Mouse (Mus musculus): ENCODE data around the gene Pax6. TPM values are rescaled to one million over a fixed set of nuclear protein-coding genes. Genes with fewer than 3 reads are reported as not detected.

The Pax6 gene
- total RNA-seq, 2 experiments from 2014 or later = 0.35 TPM; not detected in 1

- no peak for DNase-seq
- intact Hi-C loops (cut with DNase I; ENCODE audit: low total_unique reads) = no loop called here
Measured at GRCm38 (mm10) chr2:105680999-105681710, 12.5 kb downstream of the Pax6 start.

GRCm38 (mm10) chr2:105682011-105682501, 13.4 kb downstream of the Pax6 start:
- intact Hi-C loops (cut with DNase I; ENCODE audit: low total_unique reads) = no loop called here
- DNase-seq = no peak

- no peak for DNase-seq
- intact Hi-C loops (cut with DNase I; ENCODE audit: low total_unique reads) = no loop called here
Measured at GRCm38 (mm10) chr2:105682634-105683351, 14.1 kb downstream of the Pax6 start.

GRCm38 (mm10) chr2:105683771-105684410, 15.2 kb downstream of the Pax6 start:
- intact Hi-C loops (cut with DNase I; ENCODE audit: low total_unique reads) = no loop called here
- DNase-seq = no peak

GRCm38 (mm10) chr2:105684991-105685650, 16.4 kb downstream of the Pax6 start:
- intact Hi-C loops (cut with DNase I; ENCODE audit: low total_unique reads) = no loop called here
- no peak for DNase-seq

- intact Hi-C loops (cut with DNase I; ENCODE audit: low total_unique reads) = no loop called here
- no peak for DNase-seq
Measured at GRCm38 (mm10) chr2:105685651-105686050, 17.0 kb downstream of the Pax6 start.

GRCm38 (mm10) chr2:105686363-105687316, 17.9 kb downstream of the Pax6 start:
- intact Hi-C loops (cut with DNase I; ENCODE audit: low total_unique reads) = no loop called here
- DNase-seq = no peak

GRCm38 (mm10) chr2:105687317-105687991, 18.8 kb downstream of the Pax6 start:
- intact Hi-C loops (cut with DNase I; ENCODE audit: low total_unique reads) = no loop called here
- DNase-seq = no peak

- no peak for DNase-seq
- intact Hi-C loops (cut with DNase I; ENCODE audit: low total_unique reads) = no loop called here
Measured at GRCm38 (mm10) chr2:105688011-105688410, 19.3 kb downstream of the Pax6 start.

GRCm38 (mm10) chr2:105688436-105689303, 20.0 kb downstream of the Pax6 start:
- no peak for DNase-seq
- intact Hi-C loops (cut with DNase I; ENCODE audit: low total_unique reads) = no loop called here

- intact Hi-C loops (cut with DNase I; ENCODE audit: low total_unique reads) = no loop called here
Measured at GRCm38 (mm10) chr2:105689304-105689770, 20.6 kb downstream of the Pax6 start.

GRCm38 (mm10) chr2:105689771-105690639, 21.3 kb downstream of the Pax6 start:
- intact Hi-C loops (cut with DNase I; ENCODE audit: low total_unique reads) = no loop called here
- no peak for DNase-seq

More at GRCm38 (mm10) chr2:105689304-105689770, 20.6 kb downstream of the Pax6 start:
- no peak for DNase-seq

- intact Hi-C loops (cut with DNase I; ENCODE audit: low total_unique reads) = no loop called here
- no peak for DNase-seq
Measured at GRCm38 (mm10) chr2:105691296-105691695, 22.6 kb downstream of the Pax6 start.

GRCm38 (mm10) chr2:105697741-105698140, 29.0 kb downstream of the Pax6 start:
- DNase-seq = no peak
- intact Hi-C loops (cut with DNase I; ENCODE audit: low total_unique reads) = no loop called here

GRCm38 (mm10) chr2:105698631-105699030, 29.9 kb downstream of the Pax6 start:
- no peak for DNase-seq
- intact Hi-C loops (cut with DNase I; ENCODE audit: low total_unique reads) = no loop called here

- no peak for DNase-seq
- intact Hi-C loops (cut with DNase I; ENCODE audit: low total_unique reads) = no loop called here
Measured at GRCm38 (mm10) chr2:105701781-105702180, 33.1 kb downstream of the Pax6 start.

All from gastrocnemius, postnatal 14 days (tissue).